8 mouse cellular contexts compared by ENCODE assay signal in genomic region chr8:124569100-124569499, GRCm38 (mm10). TPM values are rescaled to one million over a fixed set of nuclear protein-coding genes. Genes with fewer than 3 reads are reported as not detected.
DNase-seq lines count a peak whose midpoint lies in the region; ATAC-seq and TF ChIP-seq lines count a peak whose summit lies in the region.

No protein-coding gene starts in this region.

- TF ChIP-seq CTCF in gastrocnemius, adult 2 months (IDR thresholded peaks at IDR 0.05) = no peak
- TF ChIP-seq CTCF in heart, postnatal 0 days (IDR thresholded peaks at IDR 0.05; ENCODE audit: low read depth) = no peak
- no peak for TF ChIP-seq CTCF in small intestine, adult 2 months (IDR thresholded peaks at IDR 0.05; ENCODE audit: extremely low read depth, insufficient read length, insufficient replicate concordance, low read depth, low read length)

- no peaks in the 10 kb centered on the region for H3K9me3 ChIP-seq in megakaryocyte, embryonic 14.5 days
- H3K9me3 ChIP-seq in heart, postnatal 0 days (replicated peaks; ENCODE audit: control insufficient read depth, low read length) = no peaks in the 10 kb centered on the region
- H3K9me3 ChIP-seq in forebrain, embryonic 16.5 days (ENCODE audit: control insufficient read depth, low read length) = no peaks in the 10 kb centered on the region

- WGBS in heart, postnatal 0 days = 42% methylated on average over 2 of the region's 2 CpGs
- WGBS in small intestine, adult 2 months = 52% methylated on average over 2 of the region's 2 CpGs
- WGBS in forebrain, embryonic 16.5 days = 57% methylated on average over 2 of the region's 2 CpGs

- no peak overlapping the region for H3K9ac ChIP-seq in heart, postnatal 0 days (replicated peaks; ENCODE audit: low read depth, low read length)
- no peak overlapping the region for H3K9ac ChIP-seq in forebrain, embryonic 16.5 days (replicated peaks; ENCODE audit: low read depth, low read length)

- H3K4me2 ChIP-seq in heart, postnatal 0 days (ENCODE audit: low read depth, low read length) = 0 out of 2 replicates have a peak overlapping the region, but pooled peaks have one; percentile 2
- H3K4me2 ChIP-seq in forebrain, embryonic 16.5 days (ENCODE audit: low read length) = no peak overlapping the region

- peaks cover 62% of the 10 kb centered on the region for H3K27me3 ChIP-seq in megakaryocyte, embryonic 14.5 days (replicated peaks)
- no peaks in the 10 kb centered on the region for H3K27me3 ChIP-seq in heart, postnatal 0 days (ENCODE audit: control insufficient read depth, insufficient read depth, low read length)
- no peaks in the 10 kb centered on the region for H3K27me3 ChIP-seq in small intestine, adult 2 months (ENCODE audit: control insufficient read depth, insufficient read depth, low read length)
- no peaks in the 10 kb centered on the region for H3K27me3 ChIP-seq in forebrain, embryonic 16.5 days (replicated peaks; ENCODE audit: control insufficient read depth, insufficient read depth, low read length)

- H3K27ac ChIP-seq in gastrocnemius, adult 2 months = peak overlapping the region; percentile 91
- peak overlapping the region; percentile 52; the same call in 1 of the 2 replicates for H3K27ac ChIP-seq in heart, postnatal 0 days (ENCODE audit: low read depth)
- peak overlapping the region; percentile 25; the same call in 1 of the 2 replicates for H3K27ac ChIP-seq in small intestine, adult 2 months (ENCODE audit: insufficient read depth, low read depth, low read length)
- H3K27ac ChIP-seq in forebrain, embryonic 16.5 days (ENCODE audit: low read length) = no peak overlapping the region

- H3K36me3 ChIP-seq in megakaryocyte, embryonic 14.5 days (replicated peaks; ENCODE audit: low read length) = no peaks in the 10 kb centered on the region
- H3K36me3 ChIP-seq in heart, postnatal 0 days (replicated peaks; ENCODE audit: control insufficient read depth, insufficient read depth, low read length) = no peaks in the 10 kb centered on the region
- H3K36me3 ChIP-seq in small intestine, adult 2 months (ENCODE audit: control insufficient read depth, insufficient read depth, low read length) = no peaks in the 10 kb centered on the region
- H3K36me3 ChIP-seq in forebrain, embryonic 16.5 days (ENCODE audit: control insufficient read depth, insufficient read depth) = no peaks in the 10 kb centered on the region

- TF ChIP-seq POLR2A in small intestine, adult 2 months (IDR thresholded peaks at IDR 0.05; ENCODE audit: low read depth, low read length) = no peak

- DNase-seq in gastrocnemius, adult 2 months = peak; percentile 43
- DNase-seq in gastrocnemius, adult 8-10 months (ENCODE audit: low spot score in 2 of 2) = no peak
- DNase-seq in heart, postnatal 0 days (ENCODE audit: low spot score) = peak; percentile 14
- DNase-seq in spleen, adult 18-20 months = no peak

- ATAC-seq in megakaryocyte, adult 5-6 weeks (ENCODE audit: poor library complexity, severe bottlenecking) = no peak
- ATAC-seq in heart, postnatal 0 days (ENCODE audit: insufficient read depth, low read depth) = no peak
- no peak for ATAC-seq in forebrain, embryonic 16.5 days

- H3K4me1 ChIP-seq in megakaryocyte, embryonic 14.5 days = peaks cover 44% of the 10 kb centered on the region
- peaks cover 18% of the 10 kb centered on the region for H3K4me1 ChIP-seq in heart, postnatal 0 days (ENCODE audit: control insufficient read depth, insufficient read depth)
- peaks cover 20% of the 10 kb centered on the region for H3K4me1 ChIP-seq in small intestine, adult 2 months (ENCODE audit: control insufficient read depth, insufficient read depth, insufficient read length, low read length)
- H3K4me1 ChIP-seq in forebrain, embryonic 16.5 days (replicated peaks; ENCODE audit: control insufficient read depth, insufficient read depth, low read length) = 0 out of 2 replicates have a peak, but pooled peaks cover 4% of the 10 kb centered on the region

- no peak for TF ChIP-seq EP300 in heart, postnatal 0 days (IDR thresholded peaks at IDR 0.05; ENCODE audit: low read depth)

- peak overlapping the region; percentile 65 for H3K4me3 ChIP-seq in gastrocnemius, adult 2 months
- H3K4me3 ChIP-seq in megakaryocyte, embryonic 14.5 days (replicated peaks) = peak overlapping the region; percentile 44
- H3K4me3 ChIP-seq in heart, postnatal 0 days (ENCODE audit: low read depth, low read length) = no peak overlapping the region
- H3K4me3 ChIP-seq in small intestine, adult 2 months (ENCODE audit: low read depth, low read length) = 0 out of 2 replicates have a peak overlapping the region, but pooled peaks have one; percentile 5
- H3K4me3 ChIP-seq in forebrain, embryonic 16.5 days (replicated peaks; ENCODE audit: low read length) = no peak overlapping the region

- intact Hi-C loops in gastrocnemius, adult 2 months (cut with DNase I) = loop anchor here (5.0 kb wide), 1 partner anchor 37 kb away; no protein-coding TSS in a partner anchor

RNA-seq across cellular contexts. Expression of gene Agt, which starts 0.4 kb away (rescaled TPM):
- total RNA-seq in gastrocnemius, adult 2 months (2021) = 10 to 100 TPM; 12.0 to 18.0 TPM
- total RNA-seq in gastrocnemius, adult 8-10 months (2022) = 10 to 100 TPM in 2 of 4 experiments, 1 to 10 TPM in 2; 7.5 to 10.9 (median 9.9) TPM
- polyA plus RNA-seq in megakaryocyte, embryonic 14.5 days (2012; ENCODE audit: insufficient read depth, low replicate concordance) = 0.27 TPM in 1 of 2 replicates, not detected in the other
- 0.27 TPM in 1 of 2 replicates, not detected in the other for total RNA-seq in megakaryocyte, adult 5-6 weeks (2015)
- 0.11 and 0.94 TPM in 2 replicates for total RNA-seq in megakaryocyte, adult 5-6 weeks (2017)
- total RNA-seq in heart, postnatal 0 days (2014; rRNA removed; ENCODE audit: low replicate concordance) = 1.4 and 20.8 TPM in 2 replicates
- polyA plus RNA-seq in heart, postnatal 0 days (2015; fragmentation: Nextera tagmentation; extraction: Ambion mirVana) = 5.5 and 5.7 TPM in 2 replicates
- polyA plus RNA-seq in small intestine, adult 2 months (2012; rRNA removed) = 10.7 and 36.2 TPM in 2 replicates
- 0.18 and 0.37 TPM in 2 replicates for polyA plus RNA-seq in forebrain, embryonic 16.5 days (2015; fragmentation: Nextera tagmentation; extraction: Ambion mirVana)

RNA-seq across cellular contexts. Expression of gene Capn9, which starts 6.8 kb away (rescaled TPM):
- total RNA-seq in gastrocnemius, adult 2 months (2021) = not detected
- total RNA-seq in gastrocnemius, adult 8-10 months (2022) = not detected
- not detected in 2 replicates for polyA plus RNA-seq in megakaryocyte, embryonic 14.5 days (2012; ENCODE audit: insufficient read depth, low replicate concordance)
- not detected in 2 replicates for total RNA-seq in megakaryocyte, adult 5-6 weeks (2015)
- total RNA-seq in megakaryocyte, adult 5-6 weeks (2017) = not detected in 2 replicates
- total RNA-seq in heart, postnatal 0 days (2014; rRNA removed; ENCODE audit: low replicate concordance) = not detected in 2 replicates
- polyA plus RNA-seq in heart, postnatal 0 days (2015; fragmentation: Nextera tagmentation; extraction: Ambion mirVana) = 0.26 and 0.33 TPM in 2 replicates
- 8.2 and 11.4 TPM in 2 replicates for polyA plus RNA-seq in small intestine, adult 2 months (2012; rRNA removed)
- 0.14 and 0.20 TPM in 2 replicates for polyA plus RNA-seq in forebrain, embryonic 16.5 days (2015; fragmentation: Nextera tagmentation; extraction: Ambion mirVana)

RNA-seq across cellular contexts. Expression of gene Cog2, which starts 48.5 kb away (rescaled TPM):
- total RNA-seq in gastrocnemius, adult 2 months (2021) = 10 to 100 TPM; 17.1 to 17.7 TPM
- 10 to 100 TPM; 16.1 to 28.7 (median 18.5) TPM for total RNA-seq in gastrocnemius, adult 8-10 months (2022)
- 10.4 and 14.3 TPM in 2 replicates for polyA plus RNA-seq in megakaryocyte, embryonic 14.5 days (2012; ENCODE audit: insufficient read depth, low replicate concordance)
- 11.0 and 14.4 TPM in 2 replicates for total RNA-seq in megakaryocyte, adult 5-6 weeks (2015)
- total RNA-seq in megakaryocyte, adult 5-6 weeks (2017) = 16.7 and 21.7 TPM in 2 replicates
- total RNA-seq in heart, postnatal 0 days (2014; rRNA removed; ENCODE audit: low replicate concordance) = 30.3 and 62.9 TPM in 2 replicates
- polyA plus RNA-seq in heart, postnatal 0 days (2015; fragmentation: Nextera tagmentation; extraction: Ambion mirVana) = 16.7 and 17.2 TPM in 2 replicates
- polyA plus RNA-seq in small intestine, adult 2 months (2012; rRNA removed) = 8.3 and 14.7 TPM in 2 replicates
- 41.4 and 42.1 TPM in 2 replicates for polyA plus RNA-seq in forebrain, embryonic 16.5 days (2015; fragmentation: Nextera tagmentation; extraction: Ambion mirVana)

Comparison
In these comparisons a context has a peak if more than half of its experiments do, and no peak if none do; other contexts are left out.
1. DNase-seq: peak in gastrocnemius, adult 2 months (single experiment) and heart, postnatal 0 days (single experiment); none in gastrocnemius, adult 8-10 months (0 of 2) and spleen, adult 18-20 months (0 of 2).
2. H3K4me3 ChIP-seq: peak in gastrocnemius, adult 2 months (single experiment), megakaryocyte, embryonic 14.5 days (single experiment) and small intestine, adult 2 months (single experiment); none in heart, postnatal 0 days (single experiment) and forebrain, embryonic 16.5 days (single experiment).